ENCODE assay signal across 10 mouse cellular contexts in genomic region chr7:127437724-127438123, GRCm38 (mm10). TPM values are rescaled to one million over a fixed set of nuclear protein-coding genes. Genes with fewer than 3 reads are reported as not detected.
DNase-seq lines count a peak whose midpoint lies in the region; ATAC-seq and TF ChIP-seq lines count a peak whose summit lies in the region.
"Had no signal": no experiment of that assay in that cellular context is flagged by ENCODE, and none has a peak within 500 bp of the region (broad histone marks: within the 10 kb centered on the region; RNA-seq: fewer than 3 reads in every experiment).

No protein-coding gene starts in this region.

- H3K27me3 ChIP-seq in G1E (ENCODE audit: insufficient read depth, low read length), result peaks cover 13% of the 10 kb centered on the region
- H3K27me3 ChIP-seq: intestine, embryonic 15.5 days; liver, embryonic 13.5 days had no signal

- peak; percentile 32 for DNase-seq in heart, postnatal 4 days
- DNase-seq in heart, postnatal 14 days, result no peak
- peak; percentile 11 for DNase-seq in 3T3-L1 (ENCODE audit: low read depth, low spot score)
- DNase-seq in G1E (ENCODE audit: low spot score), result no peak
- peak; percentile 60 for DNase-seq in naive thymus-derived CD4-positive, alpha-beta T cell, adult 2 months (ENCODE audit: low read depth)
- DNase-seq in cerebellum, adult 11-12 months, result no peak
- no peak for DNase-seq in right cerebral cortex, postnatal 10 days (ENCODE audit: low spot score in 2 of 2)
- DNase-seq in left cerebral cortex, postnatal 10 days (ENCODE audit: extremely low spot score in 1 of 2, low spot score in 2 of 2), result no peak
- DNase-seq: liver, embryonic 13.5 days had no signal

- TF ChIP-seq CTCF in G1E (IDR thresholded peaks at IDR 0.05; ENCODE audit: low read depth, low read length), result peak; percentile 47; the same call in 1 of the 2 replicates

- ATAC-seq in G1E (ENCODE audit: extremely low read depth, insufficient number of reproducible peaks, low FRiP score, poor library complexity, severe bottlenecking), result no peak
- ATAC-seq: intestine, embryonic 15.5 days had no signal

- no peak overlapping the region for H3K4me3 ChIP-seq in G1E (ENCODE audit: low read depth, low read length)
- H3K4me3 ChIP-seq: intestine, embryonic 15.5 days; liver, embryonic 13.5 days had no signal

- intact Hi-C loops in heart, postnatal 14 days (cut with DNase I), result no loop called here
- intact Hi-C loops in left cerebral cortex, postnatal 10 days (cut with DNase I), result no loop called here

- H3K4me1 ChIP-seq in G1E (ENCODE audit: insufficient read depth, low read depth, low read length), result no peaks in the 10 kb centered on the region
- H3K4me1 ChIP-seq: intestine, embryonic 15.5 days; liver, embryonic 13.5 days had no signal

- H3K9me3 ChIP-seq in G1E (replicated peaks), result peaks cover 16% of the 10 kb centered on the region

- H3K36me3 ChIP-seq in G1E (replicated peaks), result peaks cover 13% of the 10 kb centered on the region
- H3K36me3 ChIP-seq: intestine, embryonic 15.5 days had no signal

RNA-seq across cellular contexts. Expression of gene Zfp689, which starts 11.2 kb away (rescaled TPM):
- total RNA-seq in heart, postnatal 4 days (2021), result 1 to 10 TPM; 3.9 to 4.8 TPM
- total RNA-seq in heart, postnatal 14 days (2021), result 1 to 10 TPM; 1.4 to 1.6 TPM
- 6.1 and 7.1 TPM in 2 replicates for total RNA-seq in G1E (2014; fragmentation: Nextera tagmentation)
- 2.0 and 2.4 TPM in 2 replicates for total RNA-seq in G1E (2017)
- polyA plus RNA-seq in G1E (2012), result 12.7 and 16.7 TPM in 2 replicates
- 1 to 10 TPM; 6.3 to 6.8 TPM for total RNA-seq in left cerebral cortex, postnatal 10 days (2021)

RNA-seq across cellular contexts. Expression of gene Zfp688, which starts 15.9 kb away (rescaled TPM):
- total RNA-seq in heart, postnatal 4 days (2021), result 1 to 10 TPM; 3.8 to 6.0 TPM
- 1 to 10 TPM; 3.2 to 3.4 TPM for total RNA-seq in heart, postnatal 14 days (2021)
- 24.0 and 26.6 TPM in 2 replicates for total RNA-seq in G1E (2014; fragmentation: Nextera tagmentation)
- 11.4 and 15.9 TPM in 2 replicates for total RNA-seq in G1E (2017)
- polyA plus RNA-seq in G1E (2012), result 15.7 and 18.2 TPM in 2 replicates
- total RNA-seq in left cerebral cortex, postnatal 10 days (2021), result 10 to 100 TPM; 11.4 to 14.1 TPM

RNA-seq across cellular contexts. Expression of gene Prr14, which starts 21.7 kb away (rescaled TPM):
- 10 to 100 TPM; 28.0 to 28.9 TPM for total RNA-seq in heart, postnatal 4 days (2021)
- 10 to 100 TPM; 25.9 to 29.4 TPM for total RNA-seq in heart, postnatal 14 days (2021)
- total RNA-seq in G1E (2014; fragmentation: Nextera tagmentation) (115 and 137 TPM in 2 replicates), G1E (2017) (19.3 and 27.6 TPM in 2 replicates)
- polyA plus RNA-seq in G1E (2012), result 54.2 and 63.5 TPM in 2 replicates
- 10 to 100 TPM; 31.9 to 33.1 TPM for total RNA-seq in left cerebral cortex, postnatal 10 days (2021)

RNA-seq across cellular contexts. Expression of gene Zfp764, which starts 31.1 kb away (rescaled TPM):
- 1 to 10 TPM; 4.9 to 5.0 TPM for total RNA-seq in heart, postnatal 4 days (2021)
- 1 to 10 TPM; 3.4 to 4.1 TPM for total RNA-seq in heart, postnatal 14 days (2021)
- total RNA-seq in G1E (2014; fragmentation: Nextera tagmentation) (2.7 and 4.4 TPM in 2 replicates), G1E (2017) (4.9 and 5.6 TPM in 2 replicates)
- polyA plus RNA-seq in G1E (2012), result 0.55 and 0.57 TPM in 2 replicates
- 1 to 10 TPM; 3.6 to 4.7 TPM for total RNA-seq in left cerebral cortex, postnatal 10 days (2021)

RNA-seq across cellular contexts. Expression of gene Fbrs, which starts 41.3 kb away (rescaled TPM):
- 10 to 100 TPM; 37.4 to 38.0 TPM for total RNA-seq in heart, postnatal 4 days (2021)
- 10 to 100 TPM; 38.4 to 43.1 TPM for total RNA-seq in heart, postnatal 14 days (2021)
- total RNA-seq in G1E (2014; fragmentation: Nextera tagmentation) (289 and 345 TPM in 2 replicates), G1E (2017) (13.5 and 16.3 TPM in 2 replicates)
- polyA plus RNA-seq in G1E (2012), result 457 and 458 TPM in 2 replicates
- total RNA-seq in left cerebral cortex, postnatal 10 days (2021), result 10 to 100 TPM; 58.5 to 60.3 TPM

Comparison
In these comparisons a context has a peak if more than half of its experiments do, and no peak if none do; other contexts are left out.
1. DNase-seq: peak in heart, postnatal 4 days (single experiment), 3T3-L1 (single experiment) and naive thymus-derived CD4-positive, alpha-beta T cell, adult 2 months (single experiment); none in heart, postnatal 14 days (0 of 2), G1E (single experiment), cerebellum, adult 11-12 months (single experiment), right cerebral cortex, postnatal 10 days (0 of 2) and left cerebral cortex, postnatal 10 days (0 of 2).